Mouse (Mus musculus) kidney, postnatal 25 days (tissue): ENCODE measurements around the gene Gm36176.
A peak's percentile ranks its signal among the peaks of the same experiment; 100 is the strongest.
"Not testable (repeated sequence)": the region's sequence is repeated elsewhere in the genome, so short reads cannot be mapped to it uniquely, and the experiment has no call there.

Experiments
- DNase-seq, 2 experiments: peaks; one replicate each; pipeline ENCODE4 v3.0.0; 2021; ENCODE audit warnings: mixed read lengths in 2 of 2

Gm36176 gene

DNA sequence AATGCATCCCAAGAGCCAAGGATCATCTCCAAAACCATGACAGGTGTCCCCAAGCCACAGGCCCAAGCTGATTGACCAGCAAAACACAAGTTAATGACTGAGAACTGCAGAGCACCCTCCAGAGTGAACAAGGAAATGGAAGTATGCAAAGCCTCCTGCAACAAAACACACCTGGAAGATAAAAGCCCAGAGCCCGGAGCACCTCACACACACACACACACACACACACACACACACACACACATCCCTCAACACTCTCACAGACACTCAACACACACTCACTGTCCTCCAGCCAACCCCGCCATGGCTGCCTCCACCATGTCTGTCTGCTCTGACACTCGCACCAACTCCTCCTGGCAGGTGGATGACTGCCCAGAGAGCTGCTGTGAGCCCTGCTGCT, at the start of gene Gm36176:
Gm36176 (plus strand) TSS at position 301 of the 400 bp plus-strand sequence.
- DNase-seq = no peak

DNA sequence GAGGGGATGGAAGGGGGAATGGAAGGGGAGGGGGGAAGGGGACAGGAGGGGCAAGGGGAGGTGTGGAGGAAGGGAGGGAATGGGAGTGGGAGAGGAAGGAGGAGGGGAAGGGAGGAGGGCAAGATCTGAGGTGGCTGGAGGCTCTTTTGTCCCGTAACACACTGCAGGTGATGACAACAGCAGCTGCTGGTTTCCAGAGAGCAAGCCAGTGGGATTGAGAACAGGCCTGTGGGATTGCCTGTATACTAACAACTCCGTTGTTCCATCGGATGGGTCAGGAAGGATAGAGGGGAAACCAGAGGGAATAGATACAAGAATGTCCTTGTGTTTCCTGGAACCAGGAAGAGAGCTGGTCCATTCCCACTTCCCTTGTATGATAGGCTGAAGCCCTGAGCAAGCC, 48.9 kb upstream of the Gm36176 start:
- DNase-seq = no peak

DNA sequence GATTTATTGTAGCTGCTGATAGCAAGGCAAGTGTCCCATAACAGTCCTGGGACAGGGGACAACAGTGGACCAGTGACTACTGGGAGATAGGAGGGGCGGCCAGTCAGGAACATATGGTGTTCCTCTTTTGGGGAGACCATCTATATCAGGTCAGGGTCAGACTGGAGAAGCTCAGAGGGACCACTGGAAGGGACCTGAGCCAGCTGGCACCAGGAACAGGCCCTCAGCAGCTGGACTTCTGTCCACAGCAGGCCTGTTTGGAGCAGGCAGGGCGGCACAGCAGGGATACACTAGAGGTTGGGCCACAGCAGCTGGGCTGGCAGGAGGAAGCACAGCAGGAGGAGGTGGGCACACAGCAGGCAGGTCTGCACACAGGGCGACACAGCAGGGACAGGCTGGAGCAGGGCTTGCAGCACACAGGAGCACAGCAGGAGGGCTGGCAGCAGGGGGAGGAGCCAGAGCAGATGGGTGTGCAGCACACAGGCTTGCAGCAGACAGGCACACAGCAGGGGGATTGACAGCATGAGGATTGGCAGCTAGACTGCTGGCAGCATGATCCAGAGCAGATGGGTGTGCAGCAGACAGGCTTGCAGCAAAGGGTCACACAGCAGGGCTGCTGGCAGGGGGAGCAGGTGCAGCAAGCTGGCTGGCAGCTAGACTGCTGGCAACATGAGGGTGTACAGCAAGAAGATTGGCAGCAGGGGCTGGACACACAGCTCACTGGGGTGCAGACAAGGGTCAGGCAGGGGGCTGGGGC, 48.3 kb upstream of the Gm36176 start:
- DNase-seq = not testable (repeated sequence)

DNA sequence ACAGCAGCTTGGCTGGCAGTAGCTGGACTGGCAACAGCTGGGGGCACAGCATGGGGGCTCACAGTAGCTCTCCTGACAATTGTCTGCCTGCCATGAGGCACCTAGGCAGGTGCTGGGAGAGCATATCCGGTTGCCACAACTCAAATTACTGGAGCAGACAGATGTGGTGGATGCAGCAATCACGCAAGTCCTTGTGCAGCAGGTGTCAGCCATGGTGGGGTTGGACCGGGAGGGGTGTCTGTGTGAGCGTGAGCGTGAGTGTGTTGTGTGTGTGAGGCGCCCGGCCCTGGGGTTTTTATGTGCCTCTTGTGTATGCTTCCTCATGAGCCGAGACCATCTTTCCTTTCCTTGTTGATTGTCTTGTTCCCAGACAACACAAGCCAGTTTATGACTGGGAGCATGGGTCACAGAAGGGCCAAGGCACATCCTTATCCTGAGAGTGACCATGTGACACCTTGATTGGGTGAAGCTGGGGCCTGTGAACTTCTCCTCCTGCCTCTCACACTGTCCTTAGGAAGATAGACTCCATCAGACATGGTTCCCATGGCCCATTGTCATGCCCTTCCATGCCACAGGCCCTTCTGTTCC, 47.6 kb upstream of the Gm36176 start, which contains the start of gene Gm19668:
Gm19668 (minus strand) TSS at position 213 of the 588 bp plus-strand sequence.
- DNase-seq = no peak

DNA sequence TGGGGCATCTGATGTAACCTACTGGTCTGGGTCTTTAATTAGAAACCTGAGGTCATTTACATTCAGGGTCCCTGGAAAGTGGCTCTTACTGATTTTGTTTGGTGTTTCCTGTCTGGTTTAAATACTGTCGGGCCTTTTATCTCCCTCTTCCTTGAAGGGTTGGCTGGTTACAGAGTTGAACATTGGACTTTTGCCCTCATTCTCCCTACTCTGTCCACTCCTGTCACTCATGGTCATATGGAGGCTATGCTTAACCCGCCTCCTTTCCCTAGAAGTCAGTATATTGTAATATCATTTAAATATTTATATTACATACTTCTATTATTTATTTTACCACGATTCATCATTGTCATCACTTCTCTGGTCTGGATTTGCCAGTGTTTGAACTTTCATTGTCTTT, 42.5 kb upstream of the Gm36176 start:
- DNase-seq = no peak

DNA sequence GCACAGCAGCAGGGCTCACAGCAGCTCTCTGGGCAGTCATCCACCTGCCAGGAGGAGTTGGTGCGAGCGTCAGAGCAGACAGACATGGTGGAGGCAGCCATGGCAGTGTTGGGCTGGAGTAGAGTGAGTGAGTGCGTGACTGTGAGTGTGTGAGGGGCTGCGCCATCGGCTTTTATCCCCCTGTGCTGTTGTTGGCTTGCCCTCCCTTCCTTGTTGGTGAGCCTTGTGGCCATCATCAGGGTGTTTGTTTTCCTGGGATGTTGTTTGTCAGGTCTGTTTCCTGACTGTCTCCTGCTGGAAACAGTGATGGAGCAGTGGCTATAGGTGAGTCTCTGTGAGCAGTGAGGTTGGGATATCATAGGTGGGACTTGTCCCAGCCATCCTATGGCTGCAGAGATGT, 34.9 kb upstream of the Gm36176 start, which contains the start of gene Gm9507:
Gm9507 (minus strand) TSS at position 101 of the 400 bp plus-strand sequence.
- no peak for DNase-seq

DNA sequence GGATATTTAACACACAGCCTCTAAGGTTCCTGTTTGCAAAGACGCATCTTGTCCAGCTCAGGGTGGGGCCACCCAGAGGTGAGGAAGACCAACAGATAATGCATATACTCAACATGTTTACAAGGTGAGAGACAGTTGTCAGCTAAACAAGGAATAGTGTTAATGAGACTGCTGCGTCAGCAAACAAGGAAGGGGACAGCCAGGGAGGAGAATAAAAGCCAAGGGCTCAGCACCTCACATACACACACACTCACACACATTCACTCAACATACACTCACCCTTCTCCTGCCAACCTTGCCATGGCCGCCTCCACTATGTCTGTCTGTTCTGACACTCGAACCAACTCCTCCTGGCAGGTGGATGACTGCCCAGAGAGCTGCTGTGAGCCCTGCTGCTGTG, 32.2 kb upstream of the Gm36176 start, which contains the start of gene Gm2696:
Gm2696 (plus strand) TSS at position 301 of the 400 bp plus-strand sequence.
- no peak for DNase-seq

DNA sequence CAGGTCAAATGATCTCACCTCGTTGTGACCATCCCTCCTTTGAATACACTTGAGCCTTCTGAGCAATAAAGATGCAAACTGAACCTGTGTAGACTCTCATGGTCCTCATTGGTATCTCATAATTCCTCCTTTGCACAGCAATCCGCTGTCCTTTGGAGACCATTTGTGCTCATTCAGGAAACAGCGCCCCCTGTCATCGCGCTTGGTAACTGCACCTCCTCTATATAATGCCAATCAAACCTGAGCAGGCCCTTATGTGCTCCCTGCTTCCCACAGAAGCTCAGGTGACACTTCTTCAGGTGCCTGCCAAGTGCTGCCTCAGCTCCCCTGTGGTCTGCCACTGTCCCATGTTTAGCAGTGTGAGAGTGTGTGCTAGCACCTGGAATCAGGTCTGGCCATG, 31.1 kb upstream of the Gm36176 start:
- peak in 1 of 2 experiments; percentile 27 for DNase-seq

DNA sequence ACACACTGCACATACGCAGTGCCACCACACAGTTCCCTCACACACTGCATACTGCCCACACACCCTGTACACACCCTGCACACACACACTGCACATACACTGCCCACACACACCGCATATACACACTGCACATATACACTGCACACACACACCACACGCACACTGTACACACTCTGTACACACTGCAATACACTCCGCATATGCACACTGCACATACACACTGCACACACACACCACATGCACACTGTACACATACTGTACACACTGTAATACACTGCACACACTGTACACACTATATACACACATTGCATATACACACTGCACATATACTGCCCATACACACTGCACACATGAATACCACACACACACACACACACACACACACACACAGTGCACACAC, 28.1 kb upstream of the Gm36176 start:
- no peak for DNase-seq

DNA sequence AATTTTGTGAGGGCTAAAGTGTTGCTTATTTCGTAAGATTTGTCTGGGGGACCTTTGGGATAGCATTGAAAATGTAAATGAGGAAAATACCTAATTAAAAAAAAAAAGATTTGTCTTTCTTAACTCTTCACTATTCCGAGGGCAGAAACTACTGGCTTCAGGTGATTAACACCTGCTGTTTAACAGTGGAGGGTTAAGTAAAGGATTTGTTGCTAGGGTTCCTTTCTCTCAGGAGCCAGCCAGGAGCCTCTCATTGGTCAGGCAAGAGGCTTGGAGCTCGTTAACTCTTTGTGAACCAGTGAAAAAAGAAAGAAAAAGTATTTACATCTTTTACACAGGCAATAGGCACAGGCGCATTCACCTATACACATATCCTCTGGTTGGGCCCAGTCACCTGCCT, 27.4 kb upstream of the Gm36176 start:
- DNase-seq = no peak

DNA sequence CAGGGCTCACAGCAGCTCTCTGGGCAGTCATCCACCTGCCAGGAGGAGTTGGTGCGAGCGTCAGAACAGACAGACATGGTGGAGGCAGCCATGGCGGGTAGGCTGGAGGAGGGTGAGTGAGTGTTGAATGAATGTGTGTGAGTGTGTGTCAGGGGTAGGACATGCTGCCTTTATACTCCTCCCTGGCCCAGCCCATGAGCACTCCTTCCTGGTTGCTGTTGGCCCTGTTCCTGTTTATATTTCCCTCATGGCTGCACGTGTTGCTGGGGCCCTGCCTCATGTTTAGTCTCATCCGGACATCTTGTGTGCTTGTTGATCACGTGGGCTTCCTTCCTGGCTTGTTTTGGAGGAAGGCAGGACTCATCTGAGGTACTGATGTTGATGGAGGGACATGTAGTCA, 19.7 kb upstream of the Gm36176 start, which contains the start of gene Krtap10-4:
Krtap10-4 (minus strand) TSS at position 145 of the 400 bp plus-strand sequence.
- no peak for DNase-seq

DNA sequence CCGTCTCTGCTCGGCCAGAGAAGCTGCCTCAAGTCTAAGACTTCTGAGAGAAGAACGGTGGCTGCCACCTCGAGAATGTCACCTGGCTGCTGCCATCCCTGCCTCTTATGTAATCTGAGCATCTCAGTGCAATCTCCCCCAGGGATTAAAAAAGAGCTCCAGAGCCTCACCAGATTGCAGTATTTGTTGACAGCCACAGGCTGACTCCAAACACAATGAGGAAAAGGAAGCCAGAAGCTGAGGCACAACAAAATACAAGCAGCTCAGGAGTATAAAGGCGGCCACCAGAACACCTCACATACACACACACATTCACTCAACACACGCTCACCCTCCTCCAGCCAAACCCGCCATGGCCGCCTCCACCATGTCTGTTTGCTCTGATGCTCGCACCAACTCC, 11.0 kb upstream of the Gm36176 start, which contains the start of gene Krtap10-10:
Krtap10-10 (plus strand) TSS at position 301 of the 400 bp plus-strand sequence.
- no peak for DNase-seq

DNA sequence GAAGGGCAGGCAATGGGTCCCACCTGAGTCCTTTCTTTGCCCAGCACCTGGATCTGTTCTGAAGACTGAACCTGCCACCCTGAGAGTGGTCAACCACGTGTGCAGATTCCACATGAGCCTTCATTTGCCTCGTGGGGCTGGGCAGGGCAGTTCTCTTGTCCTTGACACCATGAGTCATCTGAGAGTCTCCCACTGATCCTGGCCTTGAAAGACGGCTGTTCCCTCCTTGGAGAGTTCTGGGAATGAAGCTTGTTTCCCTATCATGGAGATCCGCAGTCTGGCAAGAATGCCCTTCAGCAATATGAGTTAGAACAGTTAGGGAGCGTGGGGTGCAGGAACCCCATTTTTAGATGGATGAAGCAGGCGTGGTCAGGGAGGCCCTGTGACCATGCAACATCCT, 7.6 kb upstream of the Gm36176 start:
- DNase-seq = no peak

DNA sequence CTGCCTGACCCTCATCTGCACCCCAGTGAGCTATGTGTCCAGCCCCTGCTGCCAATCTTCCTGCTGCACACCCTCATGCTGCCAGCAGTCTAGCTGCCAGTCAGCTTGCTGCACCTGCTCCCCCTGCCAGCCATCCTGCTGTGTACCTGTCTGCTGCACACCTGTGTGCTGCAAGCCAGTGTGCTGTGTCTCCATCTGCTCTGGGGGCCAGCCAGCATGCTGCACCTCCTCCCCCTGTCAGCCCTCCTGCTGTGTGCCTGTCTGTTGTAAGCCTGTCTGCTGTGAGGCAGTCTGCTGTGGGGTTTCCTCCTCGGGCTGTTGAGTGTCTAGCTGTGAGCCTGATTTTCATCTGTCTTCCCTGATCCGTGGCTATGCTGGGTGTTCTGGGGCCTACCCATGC, 358 bp downstream of the Gm36176 start:
- no peak for DNase-seq

DNA sequence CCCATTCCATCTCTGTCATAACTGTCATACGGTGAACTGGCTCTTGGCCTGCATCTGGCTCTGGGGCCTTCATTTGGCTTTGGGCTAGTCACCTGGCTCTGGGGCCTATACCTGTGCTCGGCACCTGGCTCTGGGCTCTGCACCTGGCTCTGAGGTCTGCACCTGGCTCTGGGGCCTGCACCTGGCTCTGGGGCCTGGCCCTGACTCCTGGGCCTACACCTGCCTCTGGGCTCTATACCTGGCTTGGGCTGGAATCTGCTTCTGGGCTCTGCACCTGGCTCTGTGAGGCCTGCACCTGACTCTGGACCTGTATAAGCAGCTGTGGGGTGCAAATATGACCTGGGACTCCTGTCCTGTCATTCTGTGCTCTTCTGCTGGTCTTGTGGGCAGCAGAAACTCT, 935 bp downstream of the Gm36176 start:
- DNase-seq = no peak

DNA sequence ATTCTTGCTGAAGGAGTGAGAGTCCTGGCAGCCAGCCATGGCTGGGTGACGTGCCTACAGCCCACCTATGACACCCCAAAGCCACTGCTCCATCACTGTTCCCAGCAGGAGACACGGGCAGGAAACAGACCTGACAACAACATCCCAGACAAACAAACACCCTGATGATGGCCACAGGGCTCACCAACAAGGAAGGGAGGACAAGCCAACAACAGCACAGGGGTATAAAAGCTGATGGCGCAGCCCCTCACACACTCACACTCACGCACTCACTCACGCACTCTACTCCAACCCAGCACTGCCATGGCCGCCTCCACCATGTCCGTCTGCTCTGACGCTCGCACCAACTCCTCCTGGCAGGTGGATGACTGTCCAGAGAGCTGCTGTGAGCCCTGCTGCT, 6.0 kb downstream of the Gm36176 start, which contains the start of gene Gm10318:
Gm10318 (plus strand) TSS at position 301 of the 400 bp plus-strand sequence.
- DNase-seq = no peak

DNA sequence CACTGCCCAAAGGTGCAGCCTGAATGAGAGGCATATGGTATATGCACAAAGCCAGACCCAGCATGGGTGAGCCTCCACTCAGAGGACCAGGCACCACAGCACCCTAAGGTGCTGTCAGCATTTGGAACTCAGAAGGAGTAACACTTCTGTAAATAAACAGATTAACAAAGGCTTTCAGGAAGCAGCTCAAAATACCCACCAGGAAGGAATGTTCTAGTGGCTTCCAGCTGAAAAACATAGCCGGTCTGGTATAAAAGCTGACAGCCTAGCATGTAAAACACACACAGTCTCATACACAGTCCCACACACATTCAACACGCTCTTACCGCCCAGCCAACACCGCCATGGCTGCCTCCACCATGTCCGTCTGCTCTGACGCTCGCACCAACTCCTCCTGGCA, 15.1 kb downstream of the Gm36176 start, which contains the start of gene Gm3285:
Gm3285 (plus strand) TSS at position 301 of the 400 bp plus-strand sequence.
- no peak for DNase-seq

DNA sequence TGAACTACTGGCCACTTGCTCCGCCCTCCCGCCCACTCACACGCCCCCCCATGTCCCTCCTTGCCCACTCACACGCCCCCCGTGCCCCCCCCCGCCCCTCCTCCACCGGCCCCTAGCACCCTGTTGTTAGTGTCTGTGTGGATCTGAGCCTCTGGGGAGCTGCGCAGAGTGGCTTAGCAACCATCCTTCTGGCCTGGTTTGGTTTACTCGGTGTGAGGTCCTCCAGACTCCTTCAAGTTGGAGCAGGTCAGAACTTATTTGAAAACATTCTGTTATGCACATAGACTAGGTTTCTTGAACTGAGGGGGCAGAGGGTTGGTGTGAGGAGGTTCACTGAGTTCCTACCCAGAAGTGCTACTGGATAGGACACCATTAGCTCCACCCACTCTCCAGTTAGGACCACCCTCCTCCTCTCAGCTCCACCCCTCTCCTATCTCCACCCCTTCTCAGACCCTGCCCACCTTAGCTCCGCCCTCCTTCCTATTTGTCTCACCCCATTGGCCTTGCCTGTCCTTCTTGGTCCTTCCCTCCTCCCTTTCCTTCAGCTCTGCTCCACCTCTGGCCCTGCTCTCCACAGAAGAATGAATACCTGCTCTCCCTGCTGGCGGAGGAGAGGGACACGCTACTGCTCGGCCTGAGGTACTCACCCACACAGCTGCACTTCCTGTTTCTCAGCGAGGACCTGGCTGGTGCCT, 17.6 kb downstream of the Gm36176 start:
- peak; percentile 63 to 83 for DNase-seq

DNA sequence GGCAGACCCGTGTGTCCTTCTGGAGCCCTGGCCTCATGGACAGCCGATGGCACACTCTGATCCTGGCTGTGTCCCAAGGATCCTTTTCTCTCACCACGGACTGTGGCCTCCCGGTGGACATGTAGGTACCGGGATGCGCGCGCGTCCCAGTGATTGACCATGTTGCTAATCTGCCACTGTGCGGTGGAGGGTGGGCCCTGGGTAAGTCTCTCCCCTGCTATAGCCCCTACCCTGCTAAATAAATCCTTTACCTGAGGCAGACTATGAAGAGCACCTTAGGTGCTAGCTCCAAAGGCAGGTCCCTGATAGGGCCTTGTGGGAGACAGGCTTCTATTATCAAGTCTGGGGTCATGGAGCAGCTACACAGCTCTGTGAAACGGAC, 18.1 kb downstream of the Gm36176 start:
- no peak for DNase-seq

DNA sequence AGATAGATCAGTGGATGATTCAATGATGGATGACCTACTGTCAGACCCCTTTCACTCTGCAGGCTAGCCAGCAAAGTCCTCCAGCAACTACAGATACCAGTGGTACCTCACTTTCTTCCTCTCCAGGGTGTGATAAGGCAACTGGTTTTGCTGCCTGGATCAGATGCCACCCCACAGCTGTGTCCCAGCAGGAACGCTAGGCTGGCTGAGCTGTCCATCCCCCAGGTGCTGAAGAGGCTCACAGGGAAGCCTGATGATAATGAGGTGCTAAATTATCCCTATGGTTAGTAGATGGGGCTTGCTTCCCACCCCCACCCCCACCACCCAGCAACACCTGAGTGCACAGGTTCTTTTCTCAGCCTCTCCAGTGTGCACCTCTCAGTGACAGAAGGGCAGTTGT, 20.9 kb downstream of the Gm36176 start:
- DNase-seq = no peak

DNA sequence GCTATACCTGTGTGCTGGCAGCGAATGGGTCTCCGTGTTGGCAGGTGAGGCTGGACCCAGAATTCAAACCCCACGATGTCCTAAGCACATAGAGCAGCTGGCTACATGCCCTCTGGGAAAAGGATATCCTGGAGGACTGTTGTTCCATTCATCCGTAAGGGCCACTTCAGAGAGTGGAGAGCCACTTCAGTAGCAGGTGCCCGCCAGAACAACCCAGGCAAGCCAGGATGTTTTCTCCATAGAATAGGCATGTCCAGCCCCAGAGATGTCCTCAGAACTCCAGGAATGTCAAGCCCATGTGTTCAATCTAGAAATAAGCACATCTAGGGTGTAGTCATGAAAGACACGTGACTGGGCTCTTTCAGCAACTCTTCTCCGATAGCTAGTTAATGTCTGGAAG, 23.0 kb downstream of the Gm36176 start:
- no peak for DNase-seq

DNA sequence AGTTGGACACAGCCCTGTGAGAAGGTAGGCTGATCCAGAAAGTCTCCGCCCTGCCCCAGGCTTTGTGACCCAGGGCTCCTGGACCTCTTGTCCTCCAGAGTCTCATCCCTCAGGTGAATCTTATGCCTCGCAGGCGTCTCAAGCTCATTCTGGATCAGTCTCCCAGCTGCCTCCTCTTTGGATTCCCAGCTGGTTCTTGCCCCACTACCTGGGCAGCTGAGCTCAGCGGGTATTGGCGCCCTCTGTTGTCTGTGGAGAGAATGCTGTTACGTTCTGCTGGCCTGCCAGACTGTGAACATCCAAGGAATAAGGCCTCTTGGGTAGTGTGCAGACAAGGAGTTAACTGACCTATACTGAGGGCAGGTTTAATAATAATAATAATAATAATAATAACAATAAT, 32.4 kb downstream of the Gm36176 start:
- peak in 1 of 2 experiments; percentile 51 for DNase-seq

DNA sequence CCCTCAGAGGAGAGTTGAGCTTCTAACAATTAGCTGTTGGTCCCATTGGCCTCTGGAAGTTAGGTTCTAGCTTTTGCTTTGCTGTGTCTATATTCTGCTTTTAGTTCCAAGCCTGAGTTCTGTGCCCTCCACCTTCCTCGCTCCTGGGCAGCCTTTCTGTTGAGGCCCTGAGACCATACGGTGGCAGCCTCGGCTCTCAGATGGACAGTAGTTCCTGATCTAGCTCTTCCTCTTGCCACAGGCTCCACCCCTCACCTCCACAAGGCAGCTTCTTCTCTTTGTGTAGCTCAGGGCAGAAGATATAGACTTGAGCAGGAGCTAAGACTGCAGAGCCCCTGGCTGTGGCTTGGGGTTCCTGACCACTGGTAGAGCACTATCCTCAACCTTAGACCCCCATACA, 33.7 kb downstream of the Gm36176 start:
- DNase-seq = no peak
